Mouse (Mus musculus) activated CD4-positive, CD25-positive, alpha-beta regulatory T cell, adult 4 months (primary cell): ENCODE data around the gene Fermt2. TPM values are rescaled to one million over a fixed set of nuclear protein-coding genes. Genes with fewer than 3 reads are reported as not detected.

Experiments
- ATAC-seq: one replicate; pipeline ENCODE4 v1.8.0; 2017
- polyA plus RNA-seq, 2 experiments: library from polyadenylated mRNA; unstranded; fragments of 100-300 nt; shearing (Covaris generic); gene quantifications; one replicate each; pipeline ENCODE4 v1.2.1; 2017

The Fermt2 gene
- polyA plus RNA-seq, 2 experiments from 2014 or later = 0.25 TPM; not detected in 1

DNA sequence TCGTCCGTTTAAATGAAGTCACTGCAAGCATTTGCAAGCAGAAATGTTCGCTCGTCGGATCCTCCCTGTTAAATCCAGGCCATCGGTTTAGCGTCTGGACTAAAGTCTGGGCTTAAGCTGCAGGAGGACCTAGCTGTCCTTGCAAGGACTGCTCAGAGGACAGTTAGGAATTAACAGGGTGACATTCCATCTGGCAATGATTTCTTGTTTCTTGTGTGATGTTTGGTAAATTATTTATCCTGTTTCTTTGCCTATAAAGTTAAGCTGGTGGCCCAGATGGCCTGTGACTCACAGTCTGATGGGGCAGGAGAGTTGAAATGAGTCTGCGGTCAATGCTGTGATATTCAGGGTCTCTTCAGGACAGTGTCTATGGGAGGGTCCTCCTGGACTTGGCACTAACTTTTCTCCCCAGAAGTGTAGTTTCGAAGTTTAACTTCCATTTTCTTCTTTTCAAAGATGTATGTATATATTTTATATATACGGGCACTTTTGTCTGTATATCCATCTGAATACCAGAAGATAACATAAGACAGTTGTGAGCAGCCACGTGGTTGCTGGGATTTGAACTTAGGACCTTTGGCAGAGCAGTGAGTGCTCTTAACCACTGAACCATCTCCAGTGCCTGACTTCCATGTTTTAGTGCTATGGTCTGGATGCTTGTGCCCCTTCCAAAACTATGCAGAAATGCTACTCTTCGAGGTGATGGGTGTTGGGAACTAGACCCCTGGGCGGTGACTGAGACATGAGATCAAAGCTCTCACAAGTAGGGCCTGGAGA is 99.7 kb downstream of the Fermt2 start:
- no peak for ATAC-seq

DNA sequence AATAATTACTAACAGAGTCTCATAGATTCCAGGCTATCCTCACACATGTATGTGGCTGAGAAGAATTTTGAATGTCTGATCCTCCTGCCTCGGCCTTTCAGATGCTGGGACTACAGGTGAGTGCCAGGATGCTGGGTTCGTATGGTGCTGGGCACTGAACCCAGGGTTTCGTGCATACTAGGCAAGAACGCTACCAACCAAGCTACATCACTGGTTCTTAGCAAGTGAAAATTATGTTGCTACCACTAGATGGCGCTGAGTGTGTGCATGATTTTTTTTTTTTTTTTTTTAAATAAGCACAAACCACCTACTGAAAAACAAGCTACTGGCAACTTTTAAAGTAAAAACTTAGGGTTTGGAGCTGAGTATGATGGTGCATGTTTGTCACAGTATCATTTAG is 106.7 kb downstream of the Fermt2 start:
- ATAC-seq = no peak

DNA sequence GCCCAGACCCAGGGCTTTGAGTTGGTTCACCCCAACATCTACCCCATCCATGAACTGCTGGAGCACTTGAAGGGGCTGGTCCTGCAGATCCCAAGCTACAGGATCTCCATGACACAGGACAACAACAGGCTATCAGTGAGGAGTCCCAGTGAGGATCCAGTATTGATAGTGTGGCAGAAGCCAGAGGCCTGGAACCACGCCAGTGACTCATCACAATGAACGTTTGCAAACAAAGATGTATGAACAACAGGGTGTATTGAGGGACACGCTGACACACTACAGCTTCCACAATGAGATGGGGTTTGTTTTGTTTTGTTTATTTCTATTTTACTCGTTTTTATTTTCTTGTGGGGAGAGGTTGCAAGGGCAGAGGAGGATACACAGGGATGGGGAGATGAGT is 107.5 kb downstream of the Fermt2 start:
- ATAC-seq = no peak

DNA sequence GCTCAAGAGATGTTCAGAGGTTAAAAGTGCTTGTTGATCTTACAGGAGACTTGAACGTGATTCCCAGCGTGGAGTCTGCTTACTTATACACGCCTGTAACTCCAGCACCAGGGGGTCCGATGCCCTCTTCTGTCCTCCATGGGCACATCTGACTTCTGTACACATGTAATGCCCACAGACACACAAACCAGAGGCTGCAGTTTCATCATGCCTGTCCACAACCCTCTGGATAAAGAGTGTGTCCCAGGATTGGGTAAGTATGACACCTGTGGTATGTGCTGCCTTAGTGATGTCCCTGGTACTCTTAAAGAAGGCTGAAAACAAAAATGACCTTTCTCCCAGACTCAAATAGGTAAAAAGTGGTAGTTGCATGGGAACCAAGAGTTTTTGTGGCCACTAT is 110.6 kb downstream of the Fermt2 start:
- no peak for ATAC-seq

- ATAC-seq = no peak
Observed at GRCm38 (mm10) chr14:45418553-45418952, 111.4 kb downstream of the Fermt2 start.

- ATAC-seq = no peak
Observed at GRCm38 (mm10) chr14:45416265-45416664, 113.7 kb downstream of the Fermt2 start.

Other genes starting within 250 kb of the Fermt2 start
- 10 to 100 TPM; 26.5 to 32.2 TPM for gene Ero1l, start 211.3 kb downstream of the Fermt2 start, polyA plus RNA-seq
- 100 to 1,000 TPM; 143 to 183 TPM for gene Psmc6, start 200.3 kb downstream of the Fermt2 start, polyA plus RNA-seq
- gene Styx, start 179.0 kb downstream of the Fermt2 start, polyA plus RNA-seq = 10 to 100 TPM; 11.4 to 23.6 TPM
- gene Gnpnat1, start 125.2 kb downstream of the Fermt2 start, polyA plus RNA-seq = 10 to 100 TPM; 57.6 to 71.0 TPM
- gene Ddhd1, start 128.0 kb upstream of the Fermt2 start, polyA plus RNA-seq = 10 to 100 TPM in 1 of 2 experiments, 1 to 10 TPM in 1; 7.7 to 13.8 TPM